Mouse (Mus musculus): ENCODE measurements around the gene Ran.

The Ran gene

GRCm38 (mm10) chr5:129061579-129061978 lies 41.7 kb downstream of the Ran start:
- no peak for ATAC-seq (ENCODE audit: insufficient number of reproducible peaks, low FRiP score, low TSS enrichment)

- ATAC-seq (ENCODE audit: insufficient number of reproducible peaks, low FRiP score, low TSS enrichment), result peak; percentile 26; the same call in 1 of the 2 replicates
Measured at GRCm38 (mm10) chr5:129063037-129063791, 43.3 kb downstream of the Ran start.

- ATAC-seq (ENCODE audit: insufficient number of reproducible peaks, low FRiP score, low TSS enrichment), result no peak
Measured at GRCm38 (mm10) chr5:129063792-129064087, 43.9 kb downstream of the Ran start.

- no peak for ATAC-seq (ENCODE audit: insufficient number of reproducible peaks, low FRiP score, low TSS enrichment)
Measured at GRCm38 (mm10) chr5:129064186-129064585, 44.3 kb downstream of the Ran start.

- ATAC-seq (ENCODE audit: insufficient number of reproducible peaks, low FRiP score, low TSS enrichment), result no peak
Measured at GRCm38 (mm10) chr5:129065301-129065700, 45.4 kb downstream of the Ran start.

GRCm38 (mm10) chr5:129065946-129066345 lies 46.1 kb downstream of the Ran start:
- no peak for ATAC-seq (ENCODE audit: insufficient number of reproducible peaks, low FRiP score, low TSS enrichment)

- ATAC-seq (ENCODE audit: insufficient number of reproducible peaks, low FRiP score, low TSS enrichment), result no peak
Measured at GRCm38 (mm10) chr5:129066541-129067230, 46.8 kb downstream of the Ran start.

- no peak for ATAC-seq (ENCODE audit: insufficient number of reproducible peaks, low FRiP score, low TSS enrichment)
Measured at GRCm38 (mm10) chr5:129067231-129067834, 47.5 kb downstream of the Ran start.

GRCm38 (mm10) chr5:129071761-129072280 lies 52.0 kb downstream of the Ran start:
- no peak for ATAC-seq (ENCODE audit: insufficient number of reproducible peaks, low FRiP score, low TSS enrichment)

GRCm38 (mm10) chr5:129073404-129073803 lies 53.5 kb downstream of the Ran start:
- no peak for ATAC-seq (ENCODE audit: insufficient number of reproducible peaks, low FRiP score, low TSS enrichment)
